Mouse (Mus musculus) mesoderm, embryonic 11.5 days (tissue): ENCODE data around the gene Dnah12.
A peak's percentile ranks its signal among the peaks of the same experiment; 100 is the strongest.
"Not testable (repeated sequence)": the region's sequence is repeated elsewhere in the genome, so short reads cannot be mapped to it uniquely, and the experiment has no call there.

ENCODE experiments used
- DNase-seq: peaks from one replicate; pipeline ENCODE4 v3.0.0-alpha.2; 2012; ENCODE audit warnings: low read depth, low spot score

Gene Dnah12

DNA sequence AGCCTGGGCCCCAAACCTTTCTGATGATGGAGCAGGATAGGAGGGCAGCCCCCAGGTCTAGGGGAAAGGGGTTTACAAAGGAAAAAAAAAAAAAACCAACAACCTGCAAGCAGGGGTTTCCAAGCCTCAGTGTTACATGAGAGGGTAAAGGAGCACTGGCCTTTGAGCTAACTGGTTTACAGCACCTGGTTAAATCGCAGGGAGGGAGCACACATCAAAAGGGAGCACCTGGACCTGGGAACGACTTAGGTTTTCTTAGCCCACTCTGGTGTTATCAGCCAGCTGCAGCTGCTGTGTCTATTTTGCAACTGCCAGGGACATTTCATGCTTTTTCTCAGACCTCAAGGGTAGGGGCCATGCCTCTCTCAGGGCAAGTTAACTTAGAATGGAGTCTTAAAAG is 26.6 kb downstream of the Dnah12 start:
- not testable (repeated sequence) for DNase-seq

DNA sequence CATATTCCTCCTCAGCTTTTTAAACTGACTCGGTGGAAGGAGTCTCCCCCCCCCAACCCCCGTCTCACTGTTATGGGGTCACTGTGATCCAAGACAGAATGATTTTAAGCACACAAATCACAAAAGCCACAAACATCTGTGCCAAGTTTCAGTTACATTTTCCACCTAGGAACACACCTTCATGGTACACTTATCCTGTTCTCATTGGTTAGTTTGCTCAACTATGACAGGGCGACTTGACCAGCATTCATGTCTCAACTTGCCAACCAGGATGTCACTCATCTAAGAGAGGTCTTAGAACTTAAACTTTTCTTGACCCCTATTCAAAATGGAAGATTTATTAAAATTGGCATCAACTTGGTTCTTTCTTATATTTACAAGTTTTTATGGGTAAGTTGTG is 31.8 kb downstream of the Dnah12 start:
- DNase-seq: no peak

DNA sequence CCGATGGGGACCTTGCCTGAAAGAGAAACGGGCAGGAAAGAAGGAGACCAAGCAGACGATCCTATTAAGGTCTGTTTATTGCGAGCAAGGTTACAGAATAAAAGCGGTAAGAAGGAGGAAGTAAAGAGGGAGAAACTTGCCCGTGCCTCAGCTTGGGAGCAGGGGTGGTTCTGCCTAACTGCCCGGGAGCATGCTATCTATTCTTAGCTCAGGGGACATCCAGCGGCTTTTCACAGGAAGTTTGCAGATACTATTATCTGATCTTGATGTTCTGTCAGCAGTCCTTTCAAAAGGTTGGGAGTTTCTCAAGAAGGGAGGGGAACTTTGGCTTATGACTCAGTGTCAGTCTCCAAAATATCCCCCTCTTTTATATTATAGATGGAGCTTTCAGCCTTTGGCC is 65.5 kb downstream of the Dnah12 start:
- DNase-seq: no peak

DNA sequence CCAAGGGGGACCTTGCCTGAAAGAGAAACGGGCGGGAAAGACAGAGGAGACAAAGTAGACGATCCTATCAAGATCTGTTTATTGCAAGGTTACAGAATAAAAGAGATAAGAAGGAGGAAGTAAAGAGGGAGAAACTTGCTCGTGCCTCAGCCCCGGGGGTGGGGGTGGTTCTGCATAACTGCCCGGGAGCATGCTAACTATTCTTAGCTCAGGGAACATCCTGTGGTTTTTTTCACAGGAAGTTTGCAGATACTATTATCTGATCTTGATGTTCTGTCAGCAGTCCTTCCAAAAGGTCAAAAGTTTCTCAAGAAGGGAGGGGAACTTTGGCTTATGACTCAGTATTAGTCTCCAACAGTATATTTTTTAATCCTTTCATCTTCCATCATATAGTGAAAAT is 71.8 kb downstream of the Dnah12 start:
- no peak for DNase-seq

DNA sequence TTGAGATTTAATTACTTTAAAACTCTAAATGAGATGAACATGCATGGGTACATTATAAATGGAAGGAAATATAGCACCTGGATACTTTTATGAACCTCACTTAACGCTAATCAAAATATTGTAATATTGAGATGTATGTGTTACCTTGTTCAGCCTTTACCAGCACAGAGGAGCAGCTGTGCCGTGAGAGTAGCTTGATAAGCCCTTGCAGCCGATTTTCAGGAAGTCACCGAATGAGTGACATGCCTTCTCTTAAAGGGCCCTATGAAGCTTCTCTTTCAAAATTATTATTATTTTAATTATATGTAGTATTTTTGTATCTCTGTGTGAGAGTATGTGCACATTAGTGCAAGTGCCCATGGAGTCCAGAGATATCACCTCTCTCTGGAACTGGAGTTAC is 75.1 kb downstream of the Dnah12 start:
- no peak for DNase-seq

DNA sequence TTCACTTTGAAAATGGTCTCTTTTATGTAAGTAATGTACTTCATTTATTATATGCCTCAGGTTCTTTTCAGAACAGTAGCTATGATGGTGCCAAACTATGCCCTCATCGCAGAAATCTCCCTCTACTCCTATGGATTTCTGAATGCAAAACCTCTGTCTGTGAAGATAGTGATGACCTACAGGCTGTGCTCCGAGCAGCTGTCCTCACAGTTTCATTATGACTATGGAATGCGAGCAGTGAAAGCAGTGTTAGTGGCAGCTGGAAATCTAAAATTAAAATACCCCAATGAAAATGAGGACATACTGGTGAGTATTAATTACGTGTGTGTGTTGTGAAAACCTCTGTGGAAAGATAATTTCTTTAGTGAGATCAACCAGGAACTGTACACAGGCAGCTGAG is 80.5 kb downstream of the Dnah12 start:
- no peak for DNase-seq

DNA sequence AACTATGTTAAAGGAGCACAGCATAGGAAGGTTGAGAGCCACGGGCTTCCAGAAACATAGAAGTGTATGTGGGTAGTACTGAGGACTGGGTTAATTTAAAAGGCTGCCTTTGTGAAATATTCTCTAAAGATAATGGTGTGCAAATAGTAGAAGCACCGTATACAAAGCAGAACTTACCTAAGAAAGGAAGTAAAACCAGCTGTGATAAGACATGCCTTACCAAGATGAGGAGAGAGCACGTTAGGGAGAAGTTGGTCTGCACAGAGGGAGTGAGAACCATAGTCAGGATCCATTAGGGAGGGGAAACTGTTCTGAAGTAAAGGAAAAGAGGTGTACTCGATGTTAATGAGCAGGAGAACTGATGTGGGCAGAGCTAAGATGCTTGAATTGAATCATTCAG is 90.7 kb downstream of the Dnah12 start:
- no peak for DNase-seq

DNA sequence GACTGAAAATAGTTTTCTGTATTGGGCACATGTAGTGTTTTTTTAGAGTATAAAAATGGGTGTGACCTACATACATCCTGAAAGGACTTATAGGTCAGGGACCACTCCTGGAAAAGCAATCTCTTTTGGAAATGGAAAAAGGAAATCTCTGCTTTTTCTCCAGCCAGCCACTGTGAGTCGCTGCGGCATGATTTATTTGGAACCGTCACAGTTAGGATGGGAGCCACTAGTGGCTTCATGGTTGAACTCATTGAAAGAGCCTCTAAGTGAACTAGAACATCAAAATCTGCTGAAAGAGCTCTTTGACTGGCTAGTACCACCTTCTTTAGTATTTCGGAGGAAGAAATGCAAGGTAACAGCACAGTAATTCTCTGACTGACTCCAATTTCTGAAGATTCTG is 92.6 kb downstream of the Dnah12 start:
- peak; percentile 11 for DNase-seq

DNA sequence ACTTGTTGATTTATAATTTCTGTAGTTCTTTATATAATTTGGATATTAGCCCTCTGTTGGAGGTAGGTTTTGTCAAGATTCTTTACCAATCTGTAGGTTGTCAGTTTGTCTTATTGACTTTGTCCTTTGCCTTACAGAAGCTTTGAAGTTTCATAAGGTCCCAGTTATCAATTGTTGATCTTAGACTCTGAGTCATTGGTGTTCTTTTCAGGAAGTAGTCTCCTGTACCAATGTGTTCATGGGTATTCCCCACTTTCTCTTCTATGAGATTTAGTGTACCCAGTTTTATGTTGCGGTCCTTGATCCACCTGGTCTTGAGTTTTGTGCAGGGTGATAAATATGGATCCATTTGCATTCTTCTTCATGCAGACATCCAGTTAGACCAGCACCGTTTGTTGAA is 101.4 kb downstream of the Dnah12 start:
- DNase-seq: no peak

DNA sequence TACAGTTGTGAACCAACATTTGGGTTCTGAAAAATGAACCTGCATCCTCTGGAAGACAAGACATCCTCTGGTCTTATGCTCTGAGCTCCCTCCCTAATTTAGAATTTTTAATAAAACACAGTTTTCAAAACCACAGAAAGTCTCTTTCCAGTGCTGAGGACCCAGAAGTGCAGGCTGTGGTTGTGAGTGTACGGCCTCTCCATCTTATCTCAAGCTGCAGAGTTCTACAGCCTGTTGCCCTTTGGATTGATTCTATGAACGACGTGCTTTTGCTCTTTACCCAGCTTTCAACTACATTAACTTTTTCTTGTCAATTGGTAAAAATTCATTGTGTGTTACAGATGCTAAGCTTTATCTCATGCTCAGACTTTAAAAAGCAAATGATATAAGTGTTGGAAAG is 105.3 kb downstream of the Dnah12 start:
- no peak for DNase-seq

DNA sequence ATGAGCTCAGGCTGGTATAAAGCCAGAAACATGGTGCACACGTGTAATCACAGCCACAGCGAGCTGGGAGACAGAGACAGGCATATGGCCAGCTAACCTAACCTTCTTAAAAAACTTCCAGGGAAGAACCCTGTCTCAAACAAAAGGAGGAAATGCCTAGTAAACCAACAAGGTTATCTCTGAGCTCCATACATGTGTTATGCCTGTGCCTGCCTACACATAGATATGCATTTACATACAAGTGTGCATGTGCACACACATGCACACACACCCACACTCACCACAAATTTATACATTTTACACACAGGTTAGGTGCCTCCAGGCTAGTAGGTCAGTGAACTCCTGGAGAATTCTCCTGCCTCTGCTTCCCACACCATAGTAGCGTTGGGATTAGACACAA is 106.2 kb downstream of the Dnah12 start:
- DNase-seq: no peak

DNA sequence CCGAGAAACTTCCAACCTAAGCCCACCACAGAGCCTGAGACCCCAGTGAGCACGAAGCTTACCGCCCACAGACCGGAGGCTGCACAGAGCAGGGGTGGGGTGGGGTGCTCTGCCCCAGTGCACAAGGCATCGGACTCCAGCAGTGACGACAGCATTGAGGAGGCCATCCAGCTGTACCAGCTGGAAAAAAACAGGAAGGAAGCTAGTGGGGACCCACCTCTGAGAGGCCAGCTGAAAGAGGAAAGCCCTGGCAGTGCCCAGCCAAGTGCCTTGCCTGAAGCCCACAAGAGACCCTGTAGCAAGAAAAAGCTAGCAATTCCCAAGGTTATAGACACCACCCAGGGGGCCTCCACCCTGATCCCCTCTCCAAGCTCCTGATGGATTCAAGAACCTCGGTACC is 112.4 kb downstream of the Dnah12 start:
- no peak for DNase-seq

DNA sequence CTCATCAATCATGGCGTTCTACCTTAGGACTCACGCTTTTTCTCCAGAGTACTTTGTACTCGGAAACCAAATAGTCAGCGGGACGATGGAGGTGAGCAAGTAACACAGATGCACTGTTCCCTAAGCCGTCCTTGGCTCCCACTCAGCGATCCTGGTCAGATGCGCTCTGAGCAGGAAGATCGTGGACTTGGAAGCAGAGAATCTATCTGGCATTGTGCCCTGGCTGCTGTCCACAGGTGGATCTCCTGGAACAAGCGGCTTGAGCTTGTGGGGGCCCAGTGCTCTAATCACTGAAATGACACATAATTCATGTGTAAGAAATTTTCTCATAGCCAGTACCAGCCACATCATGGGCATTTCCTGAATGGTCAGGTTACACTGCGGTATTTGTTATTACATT is 119.7 kb downstream of the Dnah12 start:
- DNase-seq: no peak

DNA sequence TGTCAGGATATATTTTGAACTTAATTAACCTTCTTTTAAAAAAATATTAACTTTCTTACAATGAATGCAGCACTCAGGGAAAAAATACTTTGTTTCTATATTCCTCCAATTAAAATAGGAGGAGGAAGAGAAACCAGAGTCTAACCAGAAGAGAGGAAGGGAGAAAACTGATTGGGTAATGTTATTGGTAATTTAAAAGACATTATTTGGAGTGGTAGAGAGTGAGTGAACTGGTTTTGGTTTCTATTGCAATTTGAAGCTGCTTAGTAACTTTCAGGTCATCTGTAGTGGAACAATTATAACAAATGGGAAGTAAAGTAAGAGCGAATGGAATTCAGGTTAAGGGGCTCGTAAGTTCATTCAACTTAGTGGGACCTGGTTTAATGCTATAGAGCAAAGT is 120.8 kb downstream of the Dnah12 start:
- no peak for DNase-seq

DNA sequence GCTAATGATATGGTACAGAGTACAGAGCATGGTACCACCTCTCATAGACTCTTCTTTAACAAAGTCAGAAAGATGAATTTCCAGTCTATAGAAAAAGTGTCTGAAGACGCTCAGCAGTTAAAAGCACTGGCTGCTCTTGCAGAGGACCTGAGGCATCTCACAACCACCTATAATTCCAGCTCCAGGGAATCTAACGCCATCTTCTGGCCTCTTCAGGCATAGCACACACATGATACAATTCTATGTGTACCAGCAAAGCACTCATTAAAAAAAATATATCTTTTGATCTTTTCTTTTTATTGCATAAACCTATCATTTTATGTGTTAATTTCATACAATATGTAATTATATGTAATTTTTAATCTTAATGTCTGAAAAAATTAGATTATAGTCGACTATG is 121.8 kb downstream of the Dnah12 start:
- DNase-seq: peak; percentile 11

DNA sequence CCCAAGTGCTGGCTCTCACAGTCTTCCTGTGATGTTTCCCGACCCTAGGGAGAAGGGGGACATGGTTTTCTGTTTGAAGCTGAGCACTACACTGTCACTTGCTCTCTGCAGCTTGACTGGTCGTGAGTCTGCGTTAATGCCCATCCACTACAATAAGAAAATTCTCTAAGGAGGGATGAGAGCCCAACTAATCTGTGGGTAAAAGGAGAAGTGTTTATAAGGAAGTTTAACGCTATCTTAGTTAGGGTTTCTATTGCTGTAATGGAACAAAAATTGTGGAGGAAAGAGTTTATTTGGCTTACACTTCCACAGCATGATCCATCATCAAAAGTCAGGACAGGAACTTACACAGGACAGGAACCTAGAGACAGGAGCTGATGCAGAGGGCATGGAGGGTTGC is 123.7 kb downstream of the Dnah12 start:
- DNase-seq: no peak

DNA sequence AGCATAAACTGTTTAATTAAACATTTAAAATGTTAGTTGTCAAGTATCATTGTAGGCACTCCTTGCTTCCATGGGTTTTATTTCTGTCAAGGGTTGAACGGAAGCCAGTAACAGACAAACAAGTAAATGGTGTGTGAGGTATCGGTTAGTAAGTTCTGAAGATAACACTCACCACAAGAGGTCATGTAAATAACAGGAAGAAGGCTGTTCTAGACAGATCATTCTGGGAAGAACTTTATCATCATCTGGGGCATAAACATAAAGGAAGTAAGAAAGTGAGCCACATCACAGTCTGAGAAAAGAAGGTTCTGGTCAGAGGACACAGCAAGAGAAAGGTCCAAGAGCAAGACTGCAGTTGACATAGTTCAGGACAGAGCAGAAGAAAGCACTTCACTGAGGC is 132.9 kb downstream of the Dnah12 start:
- DNase-seq: no peak

DNA sequence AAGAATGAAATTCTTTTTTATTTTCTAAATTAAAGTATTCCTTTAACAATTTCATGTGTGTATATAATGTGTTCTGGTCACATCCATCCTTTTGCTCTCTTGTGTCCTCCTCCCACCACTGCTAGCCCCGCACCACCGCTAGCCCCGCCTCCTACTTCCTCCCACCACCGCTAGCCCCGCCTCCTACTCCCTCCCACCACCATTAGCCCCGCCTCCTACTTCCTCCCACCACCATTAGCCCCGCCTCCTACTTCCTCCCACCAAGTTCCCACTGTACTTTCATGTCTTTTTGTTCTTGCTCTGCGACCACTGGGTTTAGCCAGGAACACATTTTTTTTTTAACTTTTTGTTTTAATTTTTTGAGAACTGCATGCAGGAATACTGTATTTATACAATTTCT is 160.0 kb downstream of the Dnah12 start:
- DNase-seq: no peak

DNA sequence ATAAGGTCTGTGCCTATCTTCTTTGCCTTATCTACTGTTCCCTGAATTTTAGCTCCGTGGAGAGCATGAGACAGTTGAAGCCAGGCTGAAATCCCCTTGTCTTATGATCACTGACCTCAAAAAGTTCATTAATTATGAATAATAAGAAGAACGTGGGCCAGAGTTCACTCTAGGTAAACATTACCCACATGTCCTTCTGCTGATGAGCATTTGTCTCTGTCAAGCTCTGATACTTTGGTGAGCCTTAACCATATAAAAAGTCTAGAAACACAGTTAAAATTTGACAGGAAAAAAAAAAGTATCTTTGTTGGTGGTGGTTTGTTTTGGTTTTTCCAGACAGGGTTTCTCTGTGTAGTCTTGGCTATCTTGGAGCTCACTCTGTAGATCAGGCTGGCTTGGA is 161.0 kb downstream of the Dnah12 start:
- no peak for DNase-seq

DNA sequence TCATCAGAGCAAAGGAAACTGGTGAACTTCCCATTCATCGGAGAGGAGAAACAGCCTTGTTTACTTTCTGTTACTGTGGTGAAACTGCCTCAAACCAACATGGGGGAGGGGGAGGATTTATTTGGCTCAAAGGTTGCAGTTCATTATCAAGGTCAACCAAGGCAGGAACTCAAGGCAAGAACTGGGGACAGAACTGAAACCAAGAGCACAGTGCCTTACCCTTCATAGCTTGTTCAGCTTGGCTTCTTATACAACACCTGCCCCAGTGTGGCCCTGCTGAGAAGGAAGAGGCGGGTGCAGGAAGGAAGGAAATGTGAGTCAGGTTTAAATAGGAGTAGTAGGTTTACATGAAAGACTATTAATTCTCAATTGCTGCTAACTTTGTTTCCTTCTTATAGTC is 165.3 kb downstream of the Dnah12 start:
- DNase-seq: no peak

DNA sequence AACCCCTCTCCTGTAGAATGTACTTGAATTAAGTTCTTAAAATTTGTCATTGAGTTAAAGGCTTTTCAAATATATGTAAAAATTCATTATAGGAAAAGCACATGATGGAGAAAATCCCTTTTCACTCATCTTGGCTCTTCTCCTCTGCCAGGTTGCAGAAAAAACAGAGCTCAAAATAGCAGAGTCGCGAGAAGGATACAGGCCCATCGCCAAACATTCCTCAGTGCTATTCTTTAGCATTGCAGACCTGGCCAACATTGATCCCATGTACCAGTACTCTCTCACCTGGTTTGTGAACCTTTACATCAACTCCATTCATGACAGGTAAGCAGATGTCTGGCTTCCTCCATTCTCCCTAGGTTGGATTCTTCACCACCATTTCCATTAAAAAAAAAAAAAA is 165.9 kb downstream of the Dnah12 start:
- DNase-seq: no peak

DNA sequence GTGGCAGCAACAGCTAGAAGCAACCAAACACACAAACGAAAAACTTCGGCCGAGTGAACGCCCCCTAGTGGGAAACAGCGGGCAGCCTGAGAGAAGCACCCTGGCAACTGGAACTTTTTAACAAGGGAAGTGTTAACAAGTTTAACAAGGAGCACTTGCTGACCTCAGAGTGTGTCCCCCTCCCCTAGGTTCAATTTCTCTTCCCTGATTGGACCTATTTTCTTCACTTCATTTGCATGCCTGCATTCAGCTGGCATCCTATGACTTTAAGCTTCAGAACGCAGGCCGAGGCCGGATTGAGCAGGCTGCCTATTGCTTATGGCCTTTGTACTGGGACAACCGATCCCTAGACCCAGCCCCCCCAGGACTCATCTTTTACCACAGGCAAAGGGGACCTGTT is 174.3 kb downstream of the Dnah12 start:
- DNase-seq: peak; percentile 4

DNA sequence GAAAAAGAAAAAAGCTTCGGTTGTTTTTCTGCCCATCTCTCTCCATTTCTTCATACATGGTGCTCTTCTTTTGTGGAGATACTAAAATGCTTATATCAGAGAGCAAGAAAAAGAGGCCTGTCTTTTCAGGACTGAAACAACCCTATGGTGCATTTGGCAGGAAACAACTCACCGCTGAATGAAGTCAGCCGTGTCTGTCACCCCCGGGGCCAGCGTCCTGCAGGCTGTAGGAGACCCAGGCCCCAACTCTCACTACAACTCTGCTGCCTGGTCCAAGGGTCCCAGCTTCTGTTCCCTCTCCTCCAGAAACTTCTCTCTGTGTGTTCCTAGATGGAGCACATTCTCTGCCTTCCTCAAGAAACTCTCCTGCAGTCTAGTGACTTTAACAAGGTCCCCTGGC is 175.2 kb downstream of the Dnah12 start:
- no peak for DNase-seq

DNA sequence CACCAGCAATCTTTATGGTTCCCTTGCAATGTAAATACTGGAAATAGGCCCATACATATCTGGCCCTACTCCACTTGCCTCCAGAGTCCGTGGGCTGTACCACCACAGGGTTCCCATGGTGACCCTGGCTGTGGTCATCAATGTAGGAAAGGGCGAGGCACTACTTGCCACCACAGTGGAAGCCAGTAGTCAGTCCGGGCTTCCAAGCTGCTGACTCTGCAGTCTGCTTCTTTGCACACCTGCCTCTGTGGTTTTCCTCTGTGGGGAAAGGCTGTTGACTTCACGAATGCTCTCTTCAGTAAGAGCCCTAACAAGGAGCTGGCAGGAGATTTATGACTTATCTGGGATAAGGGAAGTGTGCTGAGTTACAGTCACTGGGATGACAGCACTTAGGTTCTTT is 185.7 kb downstream of the Dnah12 start:
- no peak for DNase-seq

DNA sequence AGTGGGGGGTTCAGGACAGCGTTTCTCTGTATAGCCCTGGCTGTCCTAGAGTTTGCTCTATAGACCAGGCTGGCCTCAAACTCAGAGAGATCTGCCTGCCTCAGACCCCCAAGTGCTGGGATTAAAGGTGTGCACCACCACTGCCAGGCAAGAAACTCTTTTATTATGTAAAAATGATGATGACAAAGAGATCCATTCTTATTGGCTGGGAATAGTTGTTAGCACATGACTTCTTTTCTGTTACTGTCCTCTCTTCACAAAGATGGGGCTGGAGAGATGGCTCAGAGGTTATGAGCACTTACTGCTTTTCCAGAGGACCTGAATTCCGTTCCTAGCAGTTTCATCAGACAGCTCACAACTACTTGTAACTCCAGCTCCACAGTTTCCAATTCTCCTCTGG is 186.9 kb downstream of the Dnah12 start:
- DNase-seq: no peak
